In the genomic region with DNA sequence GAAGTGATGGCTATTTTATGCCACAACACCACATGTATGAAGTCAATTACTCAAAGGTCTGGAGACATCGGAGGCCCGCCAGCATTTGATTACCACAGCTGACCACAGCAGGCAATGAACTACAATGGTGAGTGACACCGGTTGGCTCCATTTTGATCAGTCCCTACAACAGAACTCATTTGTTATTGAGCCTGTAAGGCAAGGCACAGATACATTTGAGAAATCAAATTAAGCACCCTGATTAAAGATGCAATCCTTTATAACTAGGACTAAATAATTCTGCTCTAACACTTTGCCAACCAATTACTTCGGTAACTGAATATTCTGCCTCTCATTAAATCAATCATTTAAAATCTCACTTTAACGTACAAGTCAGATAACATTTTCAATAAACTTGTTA, we compare ENCODE assay signal across 26 mouse cellular contexts.
"Had no signal": no experiment of that assay in that cellular context is flagged by ENCODE, and none has a peak within 500 bp of the region (broad histone marks: within the 10 kb centered on the region; RNA-seq: fewer than 3 reads in every experiment).

No protein-coding gene starts in this region.

- ATAC-seq: hindbrain, postnatal 0 days; intestine, postnatal 0 days; liver, embryonic 12.5 days had no signal

- H3K27me3 ChIP-seq: heart, embryonic 13.5 days; heart, embryonic 15.5 days; hindbrain, embryonic 15.5 days; kidney, embryonic 15.5 days; limb, embryonic 13.5 days; limb, embryonic 15.5 days; liver, embryonic 12.5 days had no signal

- H3K36me3 ChIP-seq: hindbrain, embryonic 15.5 days had no signal

- DNase-seq: gastrocnemius, postnatal 14 days; gastrocnemius, postnatal 36 days; heart, adult 11 months; heart, adult 2 months; heart, postnatal 14 days; heart, postnatal 36 days; kidney, adult 2 months; kidney, adult 9 months; kidney, postnatal 14 days; kidney, postnatal 36 days; layer of hippocampus, adult 9-11 months; layer of hippocampus, postnatal 36 days; left cerebral cortex, postnatal 4 days; lung, adult 18-20 months had no signal

- H3K4me2 ChIP-seq: heart, embryonic 11.5 days; heart, embryonic 13.5 days; heart, embryonic 15.5 days; hindbrain, embryonic 15.5 days; kidney, embryonic 15.5 days; limb, embryonic 13.5 days; limb, embryonic 15.5 days; liver, embryonic 12.5 days had no signal

- H3K9ac ChIP-seq: heart, embryonic 13.5 days; heart, embryonic 15.5 days; hindbrain, embryonic 15.5 days; kidney, embryonic 15.5 days; limb, embryonic 13.5 days; limb, embryonic 15.5 days; liver, embryonic 12.5 days; liver, embryonic 14.5 days had no signal

- H3K27ac ChIP-seq: heart, adult 2 months; heart, embryonic 13.5 days; heart, embryonic 15.5 days; hindbrain, embryonic 15.5 days; hindbrain, postnatal 0 days; kidney, embryonic 15.5 days; kidney, postnatal 0 days; limb, embryonic 13.5 days; limb, embryonic 15.5 days; liver, embryonic 12.5 days; liver, embryonic 14.5 days had no signal

- H3K9me3 ChIP-seq: heart, embryonic 13.5 days; heart, embryonic 15.5 days; hindbrain, embryonic 15.5 days; kidney, embryonic 15.5 days; limb, embryonic 13.5 days; limb, embryonic 15.5 days; liver, embryonic 12.5 days had no signal

- H3K4me1 ChIP-seq: heart, embryonic 15.5 days; hindbrain, embryonic 15.5 days; kidney, embryonic 15.5 days; liver, embryonic 12.5 days had no signal

- H3K4me3 ChIP-seq: heart, adult 2 months; heart, embryonic 13.5 days; heart, embryonic 15.5 days; hindbrain, embryonic 15.5 days; kidney, embryonic 15.5 days; limb, embryonic 13.5 days; limb, embryonic 15.5 days; liver, embryonic 12.5 days had no signal
